Comparison of ENCODE assay signal across 8 mouse cellular contexts in genomic region chr10:128945675-128946074, GRCm38 (mm10). TPM values are rescaled to one million over a fixed set of nuclear protein-coding genes. Genes with fewer than 3 reads are reported as not detected.
A peak's percentile ranks its signal among the peaks of the same experiment; 100 is the strongest.
DNase-seq lines count a peak whose midpoint lies in the region; ATAC-seq and TF ChIP-seq lines count a peak whose summit lies in the region.

No protein-coding gene starts in this region.

- H3K9me3 ChIP-seq in stomach, postnatal 0 days (ENCODE audit: control insufficient read depth, low read length): no peaks in the 10 kb centered on the region

- no peak overlapping the region for H3K4me3 ChIP-seq in kidney, adult 2 months (ENCODE audit: insufficient read depth, low read depth, low read length)
- no peak overlapping the region for H3K4me3 ChIP-seq in stomach, postnatal 0 days (ENCODE audit: low read depth, low read length)

- no peak for TF ChIP-seq POLR2A in kidney, adult 2 months (IDR thresholded peaks at IDR 0.05; ENCODE audit: low read depth, low read length)

- H3K36me3 ChIP-seq in kidney, adult 2 months (ENCODE audit: control insufficient read depth, insufficient read depth, low read length): no peaks in the 10 kb centered on the region
- no peaks in the 10 kb centered on the region for H3K36me3 ChIP-seq in stomach, postnatal 0 days (ENCODE audit: control insufficient read depth, insufficient read depth, low read length)

- ATAC-seq in stomach, postnatal 0 days (ENCODE audit: low FRiP score, low TSS enrichment): peak; percentile 22; the same call in 1 of the 2 replicates

- no peaks in the 10 kb centered on the region for H3K4me1 ChIP-seq in kidney, adult 2 months (ENCODE audit: control insufficient read depth, insufficient read depth, low read length)
- no peaks in the 10 kb centered on the region for H3K4me1 ChIP-seq in stomach, postnatal 0 days (replicated peaks; ENCODE audit: control insufficient read depth, insufficient read depth)

- DNase-seq in kidney, adult 2 months: peak; percentile 69
- DNase-seq in kidney, adult 11 months: no peak
- DNase-seq in NIH3T3 (ENCODE audit: low read depth): peak; percentile 64
- peak; percentile 78 to 79 for DNase-seq in cerebellum, postnatal 10 days
- peak; percentile 51 for DNase-seq in kidney, postnatal 14 days
- DNase-seq in stomach, postnatal 0 days (ENCODE audit: low spot score): no peak
- no peak for DNase-seq in layer of hippocampus, adult 9-10 months (ENCODE audit: low spot score)
- DNase-seq in natural killer cell, adult 2 months (ENCODE audit: low spot score in 2 of 2): no peak

- TF ChIP-seq CTCF in kidney, adult 2 months (conservative IDR thresholded peaks at IDR 0.05; ENCODE audit: insufficient read depth, insufficient read length, low read depth, low read length): peak; percentile 98
- peak; percentile 78 for TF ChIP-seq CTCF in stomach, postnatal 0 days (IDR thresholded peaks at IDR 0.05; ENCODE audit: low read depth)

- no peak for TF ChIP-seq EP300 in stomach, postnatal 0 days (optimal IDR thresholded peaks at IDR 0.05)

- WGBS in kidney, adult 2 months: 27% methylated on average over 3 of the region's 3 CpGs
- 21% methylated on average over 3 of the region's 3 CpGs for WGBS in stomach, postnatal 0 days

- no peak overlapping the region for H3K27ac ChIP-seq in kidney, adult 2 months (ENCODE audit: insufficient read depth, low read depth, low read length)
- H3K27ac ChIP-seq in stomach, postnatal 0 days (replicated peaks): no peak overlapping the region

- no peak overlapping the region for H3K4me2 ChIP-seq in stomach, postnatal 0 days (replicated peaks; ENCODE audit: low read depth)

- no peak overlapping the region for H3K9ac ChIP-seq in stomach, postnatal 0 days (ENCODE audit: low read length)

- no peaks in the 10 kb centered on the region for H3K27me3 ChIP-seq in kidney, adult 2 months (replicated peaks; ENCODE audit: control insufficient read depth, insufficient read depth, low read length)
- no peaks in the 10 kb centered on the region; the same call in 1 of the 2 replicates for H3K27me3 ChIP-seq in stomach, postnatal 0 days (ENCODE audit: control insufficient read depth, insufficient read depth, low read length)

RNA-seq across cellular contexts. Expression of gene Itga7, which starts 12.1 kb away (rescaled TPM):
- 14.6 and 17.8 TPM in 2 replicates for polyA plus RNA-seq in kidney, adult 2 months (2012; rRNA removed)
- 8.5 and 8.7 TPM in 2 replicates for polyA plus RNA-seq in stomach, postnatal 0 days (2015; fragmentation: Nextera tagmentation; extraction: Ambion mirVana)

RNA-seq across cellular contexts. Expression of gene Mettl7b, which starts 15.1 kb away (rescaled TPM):
- 234 and 269 TPM in 2 replicates for polyA plus RNA-seq in kidney, adult 2 months (2012; rRNA removed)
- polyA plus RNA-seq in stomach, postnatal 0 days (2015; fragmentation: Nextera tagmentation; extraction: Ambion mirVana): 67.6 and 68.0 TPM in 2 replicates

RNA-seq across cellular contexts. Expression of gene Bloc1s1, which starts 21.8 kb away (rescaled TPM):
- polyA plus RNA-seq in kidney, adult 2 months (2012; rRNA removed): 339 and 365 TPM in 2 replicates
- polyA plus RNA-seq in stomach, postnatal 0 days (2015; fragmentation: Nextera tagmentation; extraction: Ambion mirVana): 194 and 198 TPM in 2 replicates

RNA-seq across cellular contexts. Expression of gene Rdh5, which starts 23.0 kb away (rescaled TPM):
- polyA plus RNA-seq in kidney, adult 2 months (2012; rRNA removed): 38.9 and 46.0 TPM in 2 replicates
- polyA plus RNA-seq in stomach, postnatal 0 days (2015; fragmentation: Nextera tagmentation; extraction: Ambion mirVana): 8.1 and 9.5 TPM in 2 replicates

RNA-seq across cellular contexts. Expression of gene Olfr9, which starts 43.6 kb away (rescaled TPM):
- polyA plus RNA-seq in kidney, adult 2 months (2012; rRNA removed): not detected in 2 replicates
- not detected in 2 replicates for polyA plus RNA-seq in stomach, postnatal 0 days (2015; fragmentation: Nextera tagmentation; extraction: Ambion mirVana)

Comparison
In these comparisons a context has a peak if more than half of its experiments do, and no peak if none do; other contexts are left out.
1. DNase-seq: peak in kidney, adult 2 months (single experiment), NIH3T3 (single experiment), cerebellum, postnatal 10 days (2 of 2) and kidney, postnatal 14 days (single experiment); none in kidney, adult 11 months (single experiment), stomach, postnatal 0 days (single experiment), layer of hippocampus, adult 9-10 months (single experiment) and natural killer cell, adult 2 months (0 of 2).